Mouse (Mus musculus): ENCODE results near the gene Myom1. TPM values are rescaled to one million over a fixed set of nuclear protein-coding genes. Genes with fewer than 3 reads are reported as not detected.

Myom1 gene
- polyA plus RNA-seq, 1 experiment from 2014 or later, result 224 TPM

- peak; percentile 6; the same call in 1 of the 2 replicates for ATAC-seq (replicated peaks; ENCODE audit: extremely low read depth, insufficient read depth, low FRiP score)
- Histone ChIP-seq H3K27ac (ENCODE audit: low read length) (peak overlapping the region; percentile 99), H3K9ac (ENCODE audit: low read length) (peak overlapping the region; percentile 66), H3K4me3 (ENCODE audit: low read length) (peak overlapping the region; percentile 66), H3K36me3 (ENCODE audit: control insufficient read depth, insufficient read depth) (peaks cover 4% of the 10 kb centered on the region; the same call in 1 of the 2 replicates), H3K4me1 (ENCODE audit: control insufficient read depth, insufficient read depth, low read length) (peaks cover 33% of the 10 kb centered on the region), H3K4me2 (ENCODE audit: low read depth, low read length) (peak overlapping the region; percentile 60), H3K9me3 (replicated peaks; ENCODE audit: control insufficient read depth, low read length) (no peaks in the 10 kb centered on the region), H3K27me3 (ENCODE audit: control insufficient read depth, insufficient read depth, low read length) (no peaks in the 10 kb centered on the region)
- 56% methylated on average over 15 of the region's 15 CpGs for WGBS
These were observed 16.3 kb downstream of the Myom1 start for GRCm38 (mm10) chr17:71018616-71019308.

- ATAC-seq (replicated peaks; ENCODE audit: extremely low read depth, insufficient read depth, low FRiP score), result peak; percentile 84
- Histone ChIP-seq H3K27me3 (ENCODE audit: control insufficient read depth, insufficient read depth, low read length) (no peaks in the 10 kb centered on the region), H3K9me3 (replicated peaks; ENCODE audit: control insufficient read depth, low read length) (no peaks in the 10 kb centered on the region), H3K9ac (ENCODE audit: low read length) (peak overlapping the region; percentile 89), H3K4me2 (ENCODE audit: low read depth, low read length) (peak overlapping the region; percentile 60), H3K27ac (ENCODE audit: low read length) (peak overlapping the region; percentile 99), H3K36me3 (ENCODE audit: control insufficient read depth, insufficient read depth) (peaks cover 6% of the 10 kb centered on the region; the same call in 1 of the 2 replicates), H3K4me3 (ENCODE audit: low read length) (peak overlapping the region; percentile 66), H3K4me1 (ENCODE audit: control insufficient read depth, insufficient read depth, low read length) (peaks cover 37% of the 10 kb centered on the region)
- 20% methylated on average over 6 of the region's 6 CpGs for WGBS
These were observed 16.8 kb downstream of the Myom1 start for GRCm38 (mm10) chr17:71019309-71019655.

- peak overlapping the region; percentile 66 for H3K4me3 ChIP-seq (ENCODE audit: low read length)
- H3K27me3 ChIP-seq (ENCODE audit: control insufficient read depth, insufficient read depth, low read length), result no peaks in the 10 kb centered on the region
- H3K36me3 ChIP-seq (ENCODE audit: control insufficient read depth, insufficient read depth), result peaks cover 6% of the 10 kb centered on the region; the same call in 1 of the 2 replicates
- no peak; the same call in 1 of the 2 replicates for ATAC-seq (replicated peaks; ENCODE audit: extremely low read depth, insufficient read depth, low FRiP score)
- peak overlapping the region; percentile 99 for H3K27ac ChIP-seq (ENCODE audit: low read length)
- H3K9ac ChIP-seq (ENCODE audit: low read length), result peak overlapping the region; percentile 89
- 32% methylated on average over 9 of the region's 9 CpGs for WGBS
- H3K9me3 ChIP-seq (replicated peaks; ENCODE audit: control insufficient read depth, low read length), result no peaks in the 10 kb centered on the region
- H3K4me1 ChIP-seq (ENCODE audit: control insufficient read depth, insufficient read depth, low read length), result peaks cover 33% of the 10 kb centered on the region
- peak overlapping the region; percentile 60 for H3K4me2 ChIP-seq (ENCODE audit: low read depth, low read length)
These were observed 17.4 kb downstream of the Myom1 start for GRCm38 (mm10) chr17:71019860-71020259.

- peak overlapping the region; percentile 55 for H3K27ac ChIP-seq (ENCODE audit: low read length)
- 78% methylated on average over 13 of the region's 13 CpGs for WGBS
- H3K4me1 ChIP-seq (ENCODE audit: control insufficient read depth, insufficient read depth, low read length), result peaks cover 45% of the 10 kb centered on the region
- no peaks in the 10 kb centered on the region for H3K27me3 ChIP-seq (ENCODE audit: control insufficient read depth, insufficient read depth, low read length)
- H3K9ac ChIP-seq (ENCODE audit: low read length), result peak overlapping the region; percentile 56
- peak overlapping the region; percentile 73 for H3K4me2 ChIP-seq (ENCODE audit: low read depth, low read length)
- peak overlapping the region; percentile 53 for H3K4me3 ChIP-seq (ENCODE audit: low read length)
- H3K36me3 ChIP-seq (ENCODE audit: control insufficient read depth, insufficient read depth), result peaks cover 9% of the 10 kb centered on the region; the same call in 1 of the 2 replicates
- no peaks in the 10 kb centered on the region for H3K9me3 ChIP-seq (replicated peaks; ENCODE audit: control insufficient read depth, low read length)
- no peak for ATAC-seq (replicated peaks; ENCODE audit: extremely low read depth, insufficient read depth, low FRiP score)
These were observed 20.4 kb downstream of the Myom1 start for GRCm38 (mm10) chr17:71022841-71023240.

GRCm38 (mm10) chr17:71024071-71024470 lies 21.6 kb downstream of the Myom1 start:
- Histone ChIP-seq H3K9ac (ENCODE audit: low read length) (no peak overlapping the region), H3K27ac (ENCODE audit: low read length) (peak overlapping the region; percentile 74), H3K9me3 (replicated peaks; ENCODE audit: control insufficient read depth, low read length) (no peaks in the 10 kb centered on the region), H3K4me1 (ENCODE audit: control insufficient read depth, insufficient read depth, low read length) (peaks cover 45% of the 10 kb centered on the region), H3K27me3 (ENCODE audit: control insufficient read depth, insufficient read depth, low read length) (no peaks in the 10 kb centered on the region), H3K36me3 (ENCODE audit: control insufficient read depth, insufficient read depth) (peaks cover 9% of the 10 kb centered on the region; the same call in 1 of the 2 replicates), H3K4me3 (ENCODE audit: low read length) (0 out of 2 replicates have a peak overlapping the region, but pooled peaks have one; percentile 10), H3K4me2 (ENCODE audit: low read depth, low read length) (peak overlapping the region; percentile 40)
- peak; percentile 50; the same call in 1 of the 2 replicates for ATAC-seq (replicated peaks; ENCODE audit: extremely low read depth, insufficient read depth, low FRiP score)
- WGBS, result 66% methylated on average over 10 of the region's 10 CpGs

GRCm38 (mm10) chr17:71025922-71026321 lies 23.5 kb downstream of the Myom1 start:
- H3K4me1 ChIP-seq (ENCODE audit: control insufficient read depth, insufficient read depth, low read length), result peaks cover 41% of the 10 kb centered on the region
- WGBS, result 53% methylated on average over 8 of the region's 8 CpGs
- peaks cover 9% of the 10 kb centered on the region; the same call in 1 of the 2 replicates for H3K36me3 ChIP-seq (ENCODE audit: control insufficient read depth, insufficient read depth)

GRCm38 (mm10) chr17:71027186-71027585 lies 24.8 kb downstream of the Myom1 start:
- no peak for ATAC-seq (replicated peaks; ENCODE audit: extremely low read depth, insufficient read depth, low FRiP score)
- H3K27ac ChIP-seq (ENCODE audit: low read length), result no peak overlapping the region; the same call in 1 of the 2 replicates
- 62% methylated on average over 3 of the region's 3 CpGs for WGBS
- H3K4me2 ChIP-seq (ENCODE audit: low read depth, low read length), result peak overlapping the region; percentile 33
- H3K27me3 ChIP-seq (ENCODE audit: control insufficient read depth, insufficient read depth, low read length), result no peaks in the 10 kb centered on the region
- no peak overlapping the region for H3K9ac ChIP-seq (ENCODE audit: low read length)
- no peaks in the 10 kb centered on the region for H3K9me3 ChIP-seq (replicated peaks; ENCODE audit: control insufficient read depth, low read length)
- H3K36me3 ChIP-seq (ENCODE audit: control insufficient read depth, insufficient read depth), result peaks cover 11% of the 10 kb centered on the region; the same call in 1 of the 2 replicates
- H3K4me1 ChIP-seq (ENCODE audit: control insufficient read depth, insufficient read depth, low read length), result peaks cover 38% of the 10 kb centered on the region
- H3K4me3 ChIP-seq (ENCODE audit: low read length), result no peak overlapping the region

More at GRCm38 (mm10) chr17:71025922-71026321, 23.5 kb downstream of the Myom1 start:
- no peak for ATAC-seq (replicated peaks; ENCODE audit: extremely low read depth, insufficient read depth, low FRiP score)
- Histone ChIP-seq H3K27ac (ENCODE audit: low read length) (peak overlapping the region; percentile 39; the same call in 1 of the 2 replicates), H3K9me3 (replicated peaks; ENCODE audit: control insufficient read depth, low read length) (no peaks in the 10 kb centered on the region), H3K9ac (ENCODE audit: low read length) (0 out of 2 replicates have a peak overlapping the region, but pooled peaks have one; percentile 1), H3K4me3 (ENCODE audit: low read length) (peak overlapping the region; percentile 1; the same call in 1 of the 2 replicates), H3K4me2 (ENCODE audit: low read depth, low read length) (peak overlapping the region; percentile 27), H3K27me3 (ENCODE audit: control insufficient read depth, insufficient read depth, low read length) (no peaks in the 10 kb centered on the region)

- Histone ChIP-seq H3K27ac (ENCODE audit: low read length) (no peak overlapping the region), H3K27me3 (ENCODE audit: control insufficient read depth, insufficient read depth, low read length) (no peaks in the 10 kb centered on the region), H3K36me3 (ENCODE audit: control insufficient read depth, insufficient read depth) (peaks cover 26% of the 10 kb centered on the region), H3K4me3 (ENCODE audit: low read length) (no peak overlapping the region), H3K9me3 (replicated peaks; ENCODE audit: control insufficient read depth, low read length) (no peaks in the 10 kb centered on the region), H3K4me1 (ENCODE audit: control insufficient read depth, insufficient read depth, low read length) (peaks cover 6% of the 10 kb centered on the region), H3K4me2 (ENCODE audit: low read depth, low read length) (no peak overlapping the region), H3K9ac (ENCODE audit: low read length) (no peak overlapping the region)
- no peak for ATAC-seq (replicated peaks; ENCODE audit: extremely low read depth, insufficient read depth, low FRiP score)
- WGBS, result 78% methylated on average over 10 of the region's 10 CpGs
These were observed 30.3 kb downstream of the Myom1 start for GRCm38 (mm10) chr17:71032719-71033118.

- WGBS, result 38% methylated on average over 5 of the region's 5 CpGs
- Histone ChIP-seq H3K4me1 (ENCODE audit: control insufficient read depth, insufficient read depth, low read length) (peaks cover 20% of the 10 kb centered on the region), H3K4me3 (ENCODE audit: low read length) (no peak overlapping the region), H3K9ac (ENCODE audit: low read length) (no peak overlapping the region), H3K4me2 (ENCODE audit: low read depth, low read length) (no peak overlapping the region), H3K27ac (ENCODE audit: low read length) (no peak overlapping the region), H3K27me3 (ENCODE audit: control insufficient read depth, insufficient read depth, low read length) (no peaks in the 10 kb centered on the region), H3K36me3 (ENCODE audit: control insufficient read depth, insufficient read depth) (peaks cover 32% of the 10 kb centered on the region), H3K9me3 (replicated peaks; ENCODE audit: control insufficient read depth, low read length) (no peaks in the 10 kb centered on the region)
- no peak for ATAC-seq (replicated peaks; ENCODE audit: extremely low read depth, insufficient read depth, low FRiP score)
These were observed 32.0 kb downstream of the Myom1 start for GRCm38 (mm10) chr17:71034472-71034871.
